Mouse (Mus musculus) E14TG2a.4 (cell line): Measurements from ENCODE around the gene Fam69a.

Source experiments
- CTCF ChIP-seq: conservative IDR thresholded peaks from 2 replicates; pipeline ENCODE4 v1.5.1; 2014; ENCODE audit warnings: low read length
- NANOG ChIP-seq: IDR thresholded peaks from 2 replicates; pipeline ENCODE4 v1.6.1; 2014; ENCODE audit warnings: borderline replicate concordance, low read length, mixed read lengths
- POU5F1 ChIP-seq: IDR thresholded peaks from 2 replicates; pipeline ENCODE4 v1.6.1; 2014; ENCODE audit warnings: low read length, borderline replicate concordance

- no peak for TF ChIP-seq CTCF
- TF ChIP-seq NANOG, result no peak
- no peak for TF ChIP-seq POU5F1
Observed at GRCm38 (mm10) chr5:108031267-108031666, 44.4 kb upstream of the Fam69a start.
